Comparison of ENCODE assay signal across 7 mouse cellular contexts in genomic region chr10:80105460-80105859, GRCm38 (mm10). TPM values are rescaled to one million over a fixed set of nuclear protein-coding genes. Genes with fewer than 3 reads are reported as not detected.
DNase-seq lines count a peak whose midpoint lies in the region; ATAC-seq and TF ChIP-seq lines count a peak whose summit lies in the region.

Gene Sbno2, minus strand, starts transcription at chr10:80105571.

- no peaks in the 10 kb centered on the region for H3K27me3 ChIP-seq in testis, adult 2 months (ENCODE audit: control insufficient read depth, insufficient read depth, low read length)
- H3K27me3 ChIP-seq in embryonic facial prominence, embryonic 10.5 days (replicated peaks; ENCODE audit: low read depth, poor library complexity, severe bottlenecking): no peaks in the 10 kb centered on the region
- no peaks in the 10 kb centered on the region for H3K27me3 ChIP-seq in lung, postnatal 0 days (replicated peaks; ENCODE audit: insufficient read depth, low read length)

- TF ChIP-seq EP300 in lung, postnatal 0 days (IDR thresholded peaks at IDR 0.05): no peak

- H3K4me3 ChIP-seq in testis, adult 2 months (ENCODE audit: control insufficient read depth, low read depth, low read length): no peak within 1 kb of the TSS
- no peak within 1 kb of the TSS for H3K4me3 ChIP-seq in embryonic facial prominence, embryonic 10.5 days
- H3K4me3 ChIP-seq in lung, postnatal 0 days (ENCODE audit: low read depth, low read length): no peak within 1 kb of the TSS

- ATAC-seq in inflammation-experienced regulatory T-cells, adult 6 months: no peak
- no peak for ATAC-seq in lung, postnatal 0 days

- no peaks in the 10 kb centered on the region for H3K9me3 ChIP-seq in embryonic facial prominence, embryonic 10.5 days
- no peaks in the 10 kb centered on the region for H3K9me3 ChIP-seq in lung, postnatal 0 days (ENCODE audit: low read length)

- H3K4me1 ChIP-seq in testis, adult 2 months (ENCODE audit: control insufficient read depth, insufficient read depth, low read length): peaks cover 25% of the 10 kb centered on the region
- H3K4me1 ChIP-seq in embryonic facial prominence, embryonic 10.5 days: peaks cover 32% of the 10 kb centered on the region
- H3K4me1 ChIP-seq in lung, postnatal 0 days (ENCODE audit: insufficient read depth, low read depth, low read length): peaks cover 8% of the 10 kb centered on the region; the same call in 1 of the 2 replicates

- H3K36me3 ChIP-seq in testis, adult 2 months (ENCODE audit: control insufficient read depth, insufficient read depth, low read length): no peaks in the 10 kb centered on the region
- no peaks in the 10 kb centered on the region for H3K36me3 ChIP-seq in embryonic facial prominence, embryonic 10.5 days (replicated peaks)
- no peaks in the 10 kb centered on the region for H3K36me3 ChIP-seq in lung, postnatal 0 days (ENCODE audit: insufficient read depth, low read length)

- H3K27ac ChIP-seq in testis, adult 2 months (ENCODE audit: control insufficient read depth, insufficient read depth, low read depth, low read length): no peak within 1 kb of the TSS
- peak within 1 kb of the TSS; percentile 27 for H3K27ac ChIP-seq in embryonic facial prominence, embryonic 10.5 days (replicated peaks)
- 0 out of 2 replicates have a peak within 1 kb of the TSS, but pooled peaks have one; percentile 26 for H3K27ac ChIP-seq in lung, postnatal 0 days (ENCODE audit: low read length)

- no peak for DNase-seq in testis, postnatal 10 days (ENCODE audit: low spot score)
- DNase-seq in embryonic facial prominence, embryonic 10.5 days (ENCODE audit: low spot score): no peak
- DNase-seq in lung, postnatal 0 days (ENCODE audit: low spot score): no peak
- DNase-seq in right cerebral cortex, postnatal 4 days: no peak
- DNase-seq in urinary bladder, postnatal 10 days (ENCODE audit: low spot score): no peak

- TF ChIP-seq CTCF in testis, adult 2 months (IDR thresholded peaks at IDR 0.05; ENCODE audit: control insufficient read depth, insufficient read depth, insufficient replicate concordance, low read depth, low read length): no peak
- TF ChIP-seq CTCF in lung, postnatal 0 days (IDR thresholded peaks at IDR 0.05): no peak

- no peak within 1 kb of the TSS for H3K4me2 ChIP-seq in lung, postnatal 0 days (replicated peaks; ENCODE audit: low read depth, low read length)

- H3K9ac ChIP-seq in lung, postnatal 0 days (replicated peaks; ENCODE audit: low read depth): 0 out of 2 replicates have a peak within 1 kb of the TSS, but pooled peaks have one; percentile 4

- WGBS in embryonic facial prominence, embryonic 10.5 days: 66% methylated on average over 5 of the region's 5 CpGs
- WGBS in lung, postnatal 0 days: 72% methylated on average over 5 of the region's 5 CpGs

- TF ChIP-seq POLR2A in testis, adult 2 months (IDR thresholded peaks at IDR 0.05; ENCODE audit: control insufficient read depth, low read depth, low read length): no peak

RNA-seq across cellular contexts. Expression of gene Sbno2, which starts in this region (rescaled TPM):
- 13.9 and 14.0 TPM in 2 replicates for polyA plus RNA-seq in testis, adult 2 months (2012; rRNA removed)
- polyA plus RNA-seq in embryonic facial prominence, embryonic 10.5 days (2016; fragmentation: Nextera tagmentation; extraction: Ambion mirVana): 16.2 and 18.2 TPM in 2 replicates
- 10 to 100 TPM; 30.4 to 39.1 (median 32.6) TPM for polyA plus RNA-seq in inflammation-experienced regulatory T-cells, adult 6 months (2017; shearing (Covaris generic))
- polyA plus RNA-seq in lung, postnatal 0 days (2015; fragmentation: Nextera tagmentation; extraction: Ambion mirVana): 17.5 and 26.4 TPM in 2 replicates
